Mouse (Mus musculus): ENCODE results near the gene Zfp523.
"Not testable (repeated sequence)": the region's sequence is repeated elsewhere in the genome, so short reads cannot be mapped to it uniquely, and the experiment has no call there.

Gene Zfp523

GRCm38 (mm10) chr17:28211921-28212341 lies 35.0 kb downstream of the Zfp523 start:
- no peak for DNase-seq (ENCODE audit: low spot score)

- no peak for DNase-seq (ENCODE audit: low spot score)
These were observed 35.5 kb downstream of the Zfp523 start for GRCm38 (mm10) chr17:28212391-28212790.

- no peak for DNase-seq (ENCODE audit: low spot score)
These were observed 36.3 kb downstream of the Zfp523 start for GRCm38 (mm10) chr17:28213236-28213635.

- no peak for DNase-seq (ENCODE audit: low spot score)
These were observed 39.9 kb downstream of the Zfp523 start for GRCm38 (mm10) chr17:28216791-28217190.

- peak; percentile 48 for DNase-seq (ENCODE audit: low spot score)
These were observed 41.1 kb downstream of the Zfp523 start for GRCm38 (mm10) chr17:28217721-28218649.

GRCm38 (mm10) chr17:28222463-28222862 lies 45.5 kb downstream of the Zfp523 start:
- not testable (repeated sequence) for DNase-seq (ENCODE audit: low spot score)

GRCm38 (mm10) chr17:28223561-28224391 lies 46.8 kb downstream of the Zfp523 start:
- DNase-seq (ENCODE audit: low spot score) = peak; percentile 95

GRCm38 (mm10) chr17:28224615-28225014 lies 47.7 kb downstream of the Zfp523 start:
- DNase-seq (ENCODE audit: low spot score) = no peak

- DNase-seq (ENCODE audit: low spot score) = peak; percentile 94
These were observed 49.1 kb downstream of the Zfp523 start for GRCm38 (mm10) chr17:28226014-28226413.

GRCm38 (mm10) chr17:28230486-28230885 lies 53.6 kb downstream of the Zfp523 start:
- no peak for DNase-seq (ENCODE audit: low spot score)

- DNase-seq (ENCODE audit: low spot score) = no peak
These were observed 54.3 kb downstream of the Zfp523 start for GRCm38 (mm10) chr17:28231026-28231736.

- DNase-seq (ENCODE audit: low spot score) = peak; percentile 99
These were observed 55.6 kb downstream of the Zfp523 start, which contains the start of gene Ppard for GRCm38 (mm10) chr17:28232475-28233060. TSS of gene Ppard (plus strand) at chr17:28232700.

- no peak for DNase-seq (ENCODE audit: low spot score)
These were observed 56.3 kb downstream of the Zfp523 start for GRCm38 (mm10) chr17:28233091-28233731.

GRCm38 (mm10) chr17:28234641-28235040 lies 57.7 kb downstream of the Zfp523 start:
- DNase-seq (ENCODE audit: low spot score) = no peak

- no peak for DNase-seq (ENCODE audit: low spot score)
These were observed 59.2 kb downstream of the Zfp523 start for GRCm38 (mm10) chr17:28235982-28236635.

GRCm38 (mm10) chr17:28236636-28237015 lies 59.7 kb downstream of the Zfp523 start:
- no peak for DNase-seq (ENCODE audit: low spot score)

- DNase-seq (ENCODE audit: low spot score) = no peak
These were observed 60.4 kb downstream of the Zfp523 start for GRCm38 (mm10) chr17:28237362-28237761.

- DNase-seq (ENCODE audit: low spot score) = no peak
These were observed 60.9 kb downstream of the Zfp523 start for GRCm38 (mm10) chr17:28237874-28238273.

GRCm38 (mm10) chr17:28240846-28241245 lies 63.9 kb downstream of the Zfp523 start:
- DNase-seq (ENCODE audit: low spot score) = no peak

GRCm38 (mm10) chr17:28242296-28242695 lies 65.4 kb downstream of the Zfp523 start:
- no peak for DNase-seq (ENCODE audit: low spot score)

- no peak for DNase-seq (ENCODE audit: low spot score)
These were observed 67.3 kb downstream of the Zfp523 start for GRCm38 (mm10) chr17:28244214-28244613.

Data from embryo, embryonic 10.5 days (tissue).